Mouse (Mus musculus) liver, adult 2 months (tissue): Measurements from ENCODE around the gene Pex5l.

Experiments used
- CTCF ChIP-seq: fragments of 200-500 bp; IDR thresholded peaks from 2 replicates; pipeline ENCODE4 v1.5.1; 2011; ENCODE audit warnings: low read depth, low read length, control low read depth
- POLR2A ChIP-seq: fragments of 200-500 bp; IDR thresholded peaks from 2 replicates; pipeline ENCODE4 v1.6.1; 2011; ENCODE audit warnings: low read length, control low read depth; ENCODE audit not compliant: insufficient read depth; ENCODE audit errors: extremely low read depth

GRCm38 (mm10) chr3:33163821-33164220 lies 20.8 kb upstream of the Pex5l start:
- TF ChIP-seq POLR2A (no peak), CTCF (no peak)
